Mouse (Mus musculus): ENCODE measurements at regions not wholly inside any gene's neighbourhood (a gene's known extent, or its start where the extent isn't known, plus 50 kb on each side); places are given as distances from the start of the nearest gene placed in this dataset.

DNA sequence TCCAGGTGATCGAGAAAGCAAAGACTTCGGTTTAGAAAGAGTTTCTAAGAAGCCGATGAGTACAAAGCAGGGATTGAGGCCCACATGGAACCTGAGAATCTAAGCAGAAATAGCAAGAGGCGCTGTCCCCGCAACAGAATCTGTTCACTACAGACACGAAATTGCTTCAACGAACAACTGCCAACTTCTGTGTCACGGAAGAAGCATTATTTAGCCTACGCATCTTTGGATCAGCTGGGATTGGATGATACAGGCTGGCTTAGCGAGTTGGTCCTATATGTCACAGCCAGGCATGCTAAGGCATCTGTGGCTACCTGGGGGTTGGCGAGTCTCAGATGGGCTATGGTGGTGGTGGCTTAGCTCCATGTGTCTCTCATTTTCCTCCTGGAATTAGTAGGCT lies 269.1 kb downstream of the CK137956 start:
- no peaks in the 10 kb centered on the region for H3K27me3 ChIP-seq (ENCODE audit: control insufficient read depth, insufficient read depth, low read length)
- ATAC-seq (replicated peaks; ENCODE audit: low FRiP score) (no peak), DNase-seq (ENCODE audit: low spot score) (no peak)
- H3K36me3 ChIP-seq (ENCODE audit: control insufficient read depth, insufficient read depth, low read length), result no peaks in the 10 kb centered on the region
- H3K4me2 ChIP-seq (ENCODE audit: low read depth, low read length, severe bottlenecking), result no peak overlapping the region
- no peak overlapping the region for H3K9ac ChIP-seq (ENCODE audit: low read length)
- no peak overlapping the region for H3K4me3 ChIP-seq (ENCODE audit: low read depth, low read length)
- no peaks in the 10 kb centered on the region for H3K9me3 ChIP-seq (ENCODE audit: control insufficient read depth, low read length)
- no peaks in the 10 kb centered on the region for H3K4me1 ChIP-seq (replicated peaks; ENCODE audit: control insufficient read depth, insufficient read depth, low read length)
- H3K27ac ChIP-seq (ENCODE audit: low read depth, low read length), result no peak overlapping the region
- 92% methylated on average over 11 of the region's 11 CpGs for WGBS

DNA sequence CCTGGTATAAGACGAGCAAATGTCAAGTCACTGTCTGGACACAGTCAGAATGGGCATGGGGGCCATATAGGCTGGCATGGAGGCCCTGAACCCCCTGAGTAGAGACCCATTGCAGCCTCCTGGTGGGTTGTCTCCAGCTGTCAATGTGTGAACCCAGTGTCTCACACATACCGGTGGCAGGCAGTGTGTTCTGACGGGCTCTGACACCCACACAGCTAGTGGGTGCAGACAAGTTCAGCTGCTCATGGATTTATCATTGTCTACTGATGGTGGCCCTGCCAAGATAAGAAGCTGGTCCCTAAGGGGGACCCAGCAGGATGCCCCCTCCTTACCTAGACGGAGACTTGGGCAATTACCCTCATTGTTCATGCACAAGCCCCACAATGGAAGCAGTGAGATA lies 280.8 kb downstream of the CK137956 start:
- no peak overlapping the region for H3K9ac ChIP-seq (ENCODE audit: low read length)
- ATAC-seq (replicated peaks; ENCODE audit: low FRiP score), result no peak
- DNase-seq (ENCODE audit: low spot score), result no peak
- no peaks in the 10 kb centered on the region for H3K36me3 ChIP-seq (ENCODE audit: control insufficient read depth, insufficient read depth, low read length)
- no peak overlapping the region for H3K4me2 ChIP-seq (ENCODE audit: low read depth, low read length, severe bottlenecking)
- WGBS, result 27% methylated on average over 4 of the region's 4 CpGs
- no peaks in the 10 kb centered on the region; the same call in 1 of the 2 replicates for H3K4me1 ChIP-seq (replicated peaks; ENCODE audit: control insufficient read depth, insufficient read depth, low read length)
- H3K4me3 ChIP-seq (ENCODE audit: low read depth, low read length), result no peak overlapping the region
- no peaks in the 10 kb centered on the region for H3K9me3 ChIP-seq (ENCODE audit: control insufficient read depth, low read length)
- H3K27ac ChIP-seq (ENCODE audit: low read depth, low read length), result no peak overlapping the region
- no peaks in the 10 kb centered on the region for H3K27me3 ChIP-seq (ENCODE audit: control insufficient read depth, insufficient read depth, low read length)

DNA sequence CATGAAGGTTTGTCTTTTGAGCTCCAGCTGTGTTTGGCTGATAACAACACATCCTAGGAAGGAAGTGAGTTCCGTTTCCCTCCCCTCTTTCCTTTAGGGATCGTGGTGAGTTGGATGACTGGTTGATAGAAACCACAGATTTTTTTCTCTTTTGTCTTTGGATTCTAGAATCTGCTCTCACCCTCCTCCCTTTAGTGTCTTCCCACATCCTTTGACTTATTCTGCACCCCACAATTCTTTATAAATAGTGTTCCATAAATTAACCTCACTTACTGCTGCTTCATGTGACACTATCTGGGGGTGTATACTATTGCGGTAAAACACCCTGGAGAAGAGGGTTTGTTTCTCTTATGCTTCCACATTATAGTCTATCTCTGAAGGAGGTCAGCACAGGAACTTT lies 285.7 kb downstream of the CK137956 start:
- DNase-seq (ENCODE audit: low spot score) (no peak), ATAC-seq (replicated peaks; ENCODE audit: low FRiP score) (no peak)
- H3K4me3 ChIP-seq (ENCODE audit: low read depth, low read length), result no peak overlapping the region
- no peaks in the 10 kb centered on the region for H3K36me3 ChIP-seq (ENCODE audit: control insufficient read depth, insufficient read depth, low read length)
- H3K4me1 ChIP-seq (replicated peaks; ENCODE audit: control insufficient read depth, insufficient read depth, low read length), result no peaks in the 10 kb centered on the region; the same call in 1 of the 2 replicates
- H3K4me2 ChIP-seq (ENCODE audit: low read depth, low read length, severe bottlenecking), result no peak overlapping the region
- no peaks in the 10 kb centered on the region for H3K9me3 ChIP-seq (ENCODE audit: control insufficient read depth, low read length)
- H3K27ac ChIP-seq (ENCODE audit: low read depth, low read length), result no peak overlapping the region
- 84% methylated on average over 3 of the region's 3 CpGs for WGBS
- H3K27me3 ChIP-seq (ENCODE audit: control insufficient read depth, insufficient read depth, low read length), result no peaks in the 10 kb centered on the region
- H3K9ac ChIP-seq (ENCODE audit: low read length), result no peak overlapping the region

GRCm38 (mm10) chr4:127679391-127679790 lies 291.4 kb downstream of the CK137956 start:
- H3K9me3 ChIP-seq (ENCODE audit: control insufficient read depth, low read length), result no peaks in the 10 kb centered on the region
- no peak overlapping the region for H3K27ac ChIP-seq (ENCODE audit: low read depth, low read length)
- H3K27me3 ChIP-seq (ENCODE audit: control insufficient read depth, insufficient read depth, low read length), result no peaks in the 10 kb centered on the region
- H3K4me1 ChIP-seq (replicated peaks; ENCODE audit: control insufficient read depth, insufficient read depth, low read length), result no peaks in the 10 kb centered on the region
- WGBS, result 52% methylated on average over 4 of the region's 4 CpGs
- H3K4me3 ChIP-seq (ENCODE audit: low read depth, low read length), result no peak overlapping the region
- ATAC-seq (replicated peaks; ENCODE audit: low FRiP score) (no peak), DNase-seq (ENCODE audit: low spot score) (no peak)
- no peak overlapping the region for H3K9ac ChIP-seq (ENCODE audit: low read length)
- H3K4me2 ChIP-seq (ENCODE audit: low read depth, low read length, severe bottlenecking), result no peak overlapping the region
- no peaks in the 10 kb centered on the region for H3K36me3 ChIP-seq (ENCODE audit: control insufficient read depth, insufficient read depth, low read length)

- Histone ChIP-seq H3K36me3 (ENCODE audit: control insufficient read depth, insufficient read depth, low read length) (no peaks in the 10 kb centered on the region), H3K4me2 (ENCODE audit: low read depth, low read length, severe bottlenecking) (no peak overlapping the region), H3K9ac (ENCODE audit: low read length) (no peak overlapping the region), H3K27ac (ENCODE audit: low read depth, low read length) (no peak overlapping the region), H3K4me3 (ENCODE audit: low read depth, low read length) (no peak overlapping the region), H3K9me3 (ENCODE audit: control insufficient read depth, low read length) (no peaks in the 10 kb centered on the region), H3K4me1 (replicated peaks; ENCODE audit: control insufficient read depth, insufficient read depth, low read length) (no peaks in the 10 kb centered on the region), H3K27me3 (ENCODE audit: control insufficient read depth, insufficient read depth, low read length) (no peaks in the 10 kb centered on the region)
- DNase-seq (ENCODE audit: low spot score) (no peak), ATAC-seq (replicated peaks; ENCODE audit: low FRiP score) (no peak)
- WGBS, result 56% methylated on average over 5 of the region's 5 CpGs
These were observed 292.3 kb downstream of the CK137956 start for GRCm38 (mm10) chr4:127678437-127678836.

DNA sequence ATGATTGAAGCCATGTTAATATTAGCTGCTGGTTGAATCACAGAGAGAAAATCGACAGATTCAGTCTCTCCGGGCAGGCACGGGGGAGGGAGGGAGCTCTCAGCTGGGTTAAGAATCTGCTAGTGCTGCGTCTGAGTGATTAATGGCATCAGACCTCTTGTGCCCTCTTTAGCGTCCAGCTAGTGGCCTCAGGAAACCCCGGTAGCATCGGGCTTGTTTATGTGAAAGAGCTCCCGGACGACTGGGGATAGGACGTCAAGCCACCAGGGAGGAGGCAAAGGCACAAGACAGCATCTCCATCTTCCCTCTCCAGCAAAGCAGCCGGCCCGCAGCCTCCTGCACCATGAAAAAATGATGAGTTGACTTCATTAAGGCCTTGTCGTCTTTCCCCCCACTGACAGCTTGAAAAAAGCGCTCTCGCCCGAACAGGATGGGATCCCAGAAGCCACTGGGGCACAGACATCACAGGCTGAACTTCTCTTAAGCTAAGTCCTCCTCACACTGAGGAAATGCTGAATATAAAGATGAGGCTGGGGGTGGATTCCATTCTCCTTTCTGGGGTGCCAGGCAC lies 294.9 kb downstream of the CK137956 start:
- Histone ChIP-seq H3K36me3 (ENCODE audit: control insufficient read depth, insufficient read depth, low read length) (no peaks in the 10 kb centered on the region), H3K4me3 (ENCODE audit: low read depth, low read length) (no peak overlapping the region), H3K27me3 (ENCODE audit: control insufficient read depth, insufficient read depth, low read length) (no peaks in the 10 kb centered on the region), H3K27ac (ENCODE audit: low read depth, low read length) (no peak overlapping the region), H3K9me3 (ENCODE audit: control insufficient read depth, low read length) (no peaks in the 10 kb centered on the region), H3K9ac (ENCODE audit: low read length) (no peak overlapping the region), H3K4me1 (replicated peaks; ENCODE audit: control insufficient read depth, insufficient read depth, low read length) (no peaks in the 10 kb centered on the region), H3K4me2 (ENCODE audit: low read depth, low read length, severe bottlenecking) (no peak overlapping the region)
- ATAC-seq (replicated peaks; ENCODE audit: low FRiP score) (no peak), DNase-seq (ENCODE audit: low spot score) (no peak)
- WGBS, result 69% methylated on average over 16 of the region's 16 CpGs

DNA sequence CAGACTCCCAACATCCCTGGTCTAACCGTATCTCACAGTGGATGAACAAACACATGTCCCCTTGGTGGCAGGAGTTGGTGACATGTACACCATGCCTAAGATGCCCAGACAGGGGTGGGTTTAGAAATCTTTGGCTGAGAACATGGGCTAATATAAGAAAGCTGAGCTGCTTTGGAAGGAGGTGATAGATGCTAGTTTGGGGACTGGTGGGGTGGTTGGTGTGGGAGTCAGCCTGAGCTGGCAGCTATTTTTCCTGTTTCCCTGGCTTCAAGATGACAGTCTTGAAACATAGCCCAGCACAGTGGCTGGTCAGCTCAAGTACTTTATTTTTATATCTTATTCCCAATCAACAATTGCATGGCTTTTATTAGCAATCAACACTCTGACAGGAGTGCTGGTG lies 302.0 kb upstream of the Gjb5 start:
- H3K9ac ChIP-seq (ENCODE audit: low read length), result no peak overlapping the region
- H3K36me3 ChIP-seq (ENCODE audit: control insufficient read depth, insufficient read depth, low read length), result no peaks in the 10 kb centered on the region
- ATAC-seq (replicated peaks; ENCODE audit: low FRiP score), result no peak
- no peaks in the 10 kb centered on the region for H3K27me3 ChIP-seq (ENCODE audit: control insufficient read depth, insufficient read depth, low read length)
- WGBS, result 84% methylated on average over 1 of the region's 1 CpGs
- H3K4me2 ChIP-seq (ENCODE audit: low read depth, low read length, severe bottlenecking), result no peak overlapping the region
- H3K27ac ChIP-seq (ENCODE audit: low read depth, low read length), result no peak overlapping the region
- DNase-seq (ENCODE audit: low spot score), result no peak
- no peak overlapping the region for H3K4me3 ChIP-seq (ENCODE audit: low read depth, low read length)
- H3K9me3 ChIP-seq (ENCODE audit: control insufficient read depth, low read length), result no peaks in the 10 kb centered on the region
- H3K4me1 ChIP-seq (replicated peaks; ENCODE audit: control insufficient read depth, insufficient read depth, low read length), result no peaks in the 10 kb centered on the region

- 81% methylated on average over 5 of the region's 5 CpGs for WGBS
- ATAC-seq (replicated peaks; ENCODE audit: low FRiP score), result no peak
- no peak for DNase-seq (ENCODE audit: low spot score)
These were observed 293.6 kb upstream of the Gjb5 start for GRCm38 (mm10) chr4:127651601-127652000.

GRCm38 (mm10) chr4:127648011-127648410 lies 290.0 kb upstream of the Gjb5 start:
- DNase-seq (ENCODE audit: low spot score), result no peak

More at GRCm38 (mm10) chr4:127651601-127652000, 293.6 kb upstream of the Gjb5 start:
- Histone ChIP-seq H3K4me2 (ENCODE audit: low read depth, low read length, severe bottlenecking) (no peak overlapping the region), H3K9me3 (ENCODE audit: control insufficient read depth, low read length) (no peaks in the 10 kb centered on the region), H3K36me3 (ENCODE audit: control insufficient read depth, insufficient read depth, low read length) (no peaks in the 10 kb centered on the region), H3K4me3 (ENCODE audit: low read depth, low read length) (no peak overlapping the region), H3K27me3 (ENCODE audit: control insufficient read depth, insufficient read depth, low read length) (no peaks in the 10 kb centered on the region), H3K4me1 (replicated peaks; ENCODE audit: control insufficient read depth, insufficient read depth, low read length) (no peaks in the 10 kb centered on the region), H3K27ac (ENCODE audit: low read depth, low read length) (no peak overlapping the region), H3K9ac (ENCODE audit: low read length) (no peak overlapping the region)

More at GRCm38 (mm10) chr4:127648011-127648410, 290.0 kb upstream of the Gjb5 start:
- whole genome bisulfite sequencing, result 66% methylated on average over 5 of the region's 5 CpGs
- Histone ChIP-seq H3K4me2 (ENCODE audit: low read depth, low read length, severe bottlenecking) (no peak overlapping the region), H3K9ac (ENCODE audit: low read length) (no peak overlapping the region), H3K27me3 (ENCODE audit: control insufficient read depth, insufficient read depth, low read length) (no peaks in the 10 kb centered on the region), H3K36me3 (ENCODE audit: control insufficient read depth, insufficient read depth, low read length) (no peaks in the 10 kb centered on the region), H3K9me3 (ENCODE audit: control insufficient read depth, low read length) (no peaks in the 10 kb centered on the region), H3K4me3 (ENCODE audit: low read depth, low read length) (no peak overlapping the region), H3K27ac (ENCODE audit: low read depth, low read length) (no peak overlapping the region), H3K4me1 (replicated peaks; ENCODE audit: control insufficient read depth, insufficient read depth, low read length) (no peaks in the 10 kb centered on the region)
- no peak for ATAC-seq (replicated peaks; ENCODE audit: low FRiP score)

Data from forebrain, embryonic 11.5 days (tissue).